Mouse (Mus musculus) lung, adult 2 months (tissue): ENCODE results near the gene Kmt2d. TPM values are rescaled to one million over a fixed set of nuclear protein-coding genes. Genes with fewer than 3 reads are reported as not detected.

ENCODE experiments used
- DNase-seq: peaks from one replicate; pipeline ENCODE4 v3.0.0; 2022
- H3K4me1 ChIP-seq: fragments of 200-500 bp; 2 replicates; pipeline ENCODE4 v1.6.1; 2011; ENCODE audit warnings: low read length; ENCODE audit not compliant: control insufficient read depth, insufficient read depth
- H3K4me3 ChIP-seq: fragments of 200-500 bp; replicated peaks from 2 replicates; pipeline ENCODE3; 2011; ENCODE audit warnings: low read depth, mild to moderate bottlenecking, control low read depth, low read length; ENCODE audit errors: extremely low read depth
- CTCF ChIP-seq: fragments of 200-500 bp; IDR thresholded peaks from 2 replicates; pipeline ENCODE4 v1.5.1; 2011; ENCODE audit warnings: mild to moderate bottlenecking, low read length, control low read depth; ENCODE audit not compliant: insufficient read depth
- POLR2A ChIP-seq: fragments of 200-500 bp; IDR thresholded peaks from 2 replicates; pipeline ENCODE4 v1.6.1; 2011; ENCODE audit warnings: low read depth, mild to moderate bottlenecking, control low read depth, low read length, borderline replicate concordance; ENCODE audit errors: extremely low read depth
- WGBS: fragments of 180-500 bp; shearing (Covaris S2); methylation state at CpG from one replicate; pipeline ENCODE4 v1.1.7; 2018; 5-methylcytosine and 5-hydroxymethylcytosine counted together
- polyA plus RNA-seq: library from polyadenylated mRNA; depleted of rRNA; stranded (reverse); fragments of >200 nt; gene quantifications from 2 replicates; pipeline ENCODE4 v1.2.3, GENCODE M21; 2012

Gene Kmt2d
- polyA plus RNA-seq, 1 experiment, result 36.0 TPM

DNA sequence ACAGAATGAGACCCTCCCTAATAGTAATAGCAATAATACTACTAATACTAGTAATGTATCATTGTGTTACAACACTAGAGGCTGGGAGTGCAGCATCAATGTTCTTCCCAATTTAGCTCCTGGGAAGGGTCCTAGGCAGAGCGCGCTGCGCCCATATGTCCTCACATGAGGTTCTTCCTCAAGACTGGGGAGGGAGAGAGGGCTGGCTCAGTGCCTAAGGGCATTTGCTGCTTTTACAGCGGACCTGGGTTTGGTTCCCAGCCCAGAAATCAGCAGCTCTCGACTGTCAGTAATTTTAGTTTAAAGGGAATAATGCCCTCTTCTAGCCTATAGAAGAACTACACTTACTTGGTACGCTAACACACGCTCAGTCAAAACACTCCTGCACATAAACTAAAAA lies 16.5 kb upstream of the Kmt2d start:
- DNase-seq, result no peak
- WGBS, result 76% methylated on average over 7 of the region's 7 CpGs
- no peak for TF ChIP-seq CTCF
- no peak for TF ChIP-seq POLR2A
- Histone ChIP-seq H3K4me1 (no peaks in the 10 kb centered on the region), H3K4me3 (no peak overlapping the region)

DNA sequence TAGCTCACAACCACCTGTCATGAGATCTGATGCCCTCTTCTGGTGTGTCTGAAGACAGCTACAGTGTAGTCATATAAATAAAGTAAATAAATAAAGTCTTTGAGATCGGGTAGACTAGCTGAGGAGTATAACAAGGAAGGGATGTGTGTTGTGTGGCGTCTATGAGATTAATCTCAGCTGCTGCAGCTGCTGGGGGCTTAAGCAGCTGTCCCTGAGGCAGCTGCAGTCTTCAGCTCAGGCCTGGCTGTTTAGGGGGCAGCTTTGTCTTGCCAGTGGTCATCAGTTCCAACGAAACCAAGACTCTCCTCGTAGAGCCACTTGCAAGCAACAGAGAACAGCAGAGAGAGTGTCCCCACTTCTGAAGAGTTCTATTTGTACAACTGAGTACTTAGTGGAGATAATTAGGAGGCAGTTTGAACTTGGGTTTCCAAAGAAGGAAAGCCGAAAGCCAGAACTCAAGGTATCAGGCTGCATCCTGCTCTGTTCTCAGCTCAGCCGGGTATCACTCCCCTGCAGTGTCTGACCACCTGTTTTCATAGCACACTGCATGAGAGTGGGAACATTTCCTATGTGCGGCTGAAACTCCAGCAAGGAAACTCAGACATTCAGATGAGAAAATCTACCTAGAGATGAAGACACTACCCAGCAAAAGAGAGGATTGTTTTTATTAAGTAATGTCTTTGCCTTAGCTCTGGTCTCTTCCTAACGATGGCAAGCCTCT lies 15.8 kb upstream of the Kmt2d start:
- TF ChIP-seq POLR2A, result no peak
- TF ChIP-seq CTCF, result no peak
- Histone ChIP-seq H3K4me1 (no peaks in the 10 kb centered on the region), H3K4me3 (no peak overlapping the region)
- 54% methylated on average over 8 of the region's 8 CpGs for WGBS
- DNase-seq, result no peak

DNA sequence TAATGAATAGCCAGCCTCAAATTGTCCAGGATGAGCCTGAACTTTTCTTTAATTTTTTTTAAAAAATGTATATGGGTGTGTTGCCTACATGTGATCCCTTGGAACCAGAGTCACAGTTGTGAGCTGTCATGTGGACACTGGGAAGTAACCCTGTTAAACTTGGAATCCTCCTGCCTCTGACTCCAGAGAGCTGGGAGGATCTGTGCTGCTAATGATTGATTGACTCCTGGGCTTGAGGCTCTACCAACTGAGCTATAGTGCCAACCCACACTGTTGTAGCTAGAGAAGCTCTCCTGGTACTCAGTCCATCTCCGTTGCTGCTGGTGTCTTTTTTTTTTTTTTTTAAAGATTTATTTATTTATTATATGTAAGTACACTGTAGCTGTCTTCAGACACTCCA lies 13.1 kb upstream of the Kmt2d start:
- H3K4me1 ChIP-seq, result no peaks in the 10 kb centered on the region
- 73% methylated on average over 1 of the region's 1 CpGs for WGBS
- no peak for DNase-seq
- no peak overlapping the region for H3K4me3 ChIP-seq
- no peak for TF ChIP-seq POLR2A
- TF ChIP-seq CTCF, result no peak

DNA sequence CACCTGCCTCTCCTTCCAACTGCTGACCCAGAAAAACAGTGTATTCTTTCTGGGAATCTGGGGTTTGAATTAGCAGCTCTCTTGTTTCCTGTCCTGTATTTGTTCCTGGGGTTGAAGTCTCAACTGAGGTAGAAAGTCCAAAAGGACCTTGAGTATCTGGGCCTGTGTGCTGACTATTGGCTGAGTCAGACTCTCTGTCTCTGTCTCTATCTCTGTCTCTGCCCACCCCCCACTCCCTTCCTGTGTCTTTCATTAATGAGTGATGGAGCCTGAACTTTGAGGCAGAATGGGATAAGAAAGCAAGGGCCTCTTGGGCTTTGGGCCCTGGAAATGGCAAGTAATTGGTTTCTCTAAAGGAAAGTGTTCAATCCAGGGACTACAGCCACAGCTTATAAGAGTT lies 12.7 kb upstream of the Kmt2d start:
- no peak overlapping the region for H3K4me3 ChIP-seq
- no peak for DNase-seq
- TF ChIP-seq CTCF, result no peak
- TF ChIP-seq POLR2A, result no peak
- H3K4me1 ChIP-seq, result no peaks in the 10 kb centered on the region

DNA sequence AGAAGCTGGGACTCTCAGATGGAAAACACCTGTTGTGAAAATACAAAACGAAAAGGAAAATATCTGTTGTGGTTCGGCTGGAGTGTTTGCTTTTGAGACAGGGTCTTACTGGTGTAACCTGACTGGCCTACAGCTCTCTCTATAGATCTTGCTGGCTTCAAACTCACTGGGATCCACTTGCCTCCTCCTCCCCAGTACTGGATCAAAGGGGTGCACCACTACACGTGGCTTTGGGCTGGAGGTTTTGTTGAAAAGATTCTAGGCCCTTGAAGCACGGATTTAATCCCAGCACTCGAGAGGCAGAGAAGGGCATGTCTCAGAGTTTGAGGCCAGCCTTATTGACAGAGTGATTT lies 10.6 kb upstream of the Kmt2d start:
- 12% methylated on average over 5 of the region's 5 CpGs for WGBS
- H3K4me1 ChIP-seq, result no peaks in the 10 kb centered on the region
- TF ChIP-seq POLR2A, result no peak
- no peak for TF ChIP-seq CTCF
- no peak for DNase-seq
- no peak overlapping the region for H3K4me3 ChIP-seq

DNA sequence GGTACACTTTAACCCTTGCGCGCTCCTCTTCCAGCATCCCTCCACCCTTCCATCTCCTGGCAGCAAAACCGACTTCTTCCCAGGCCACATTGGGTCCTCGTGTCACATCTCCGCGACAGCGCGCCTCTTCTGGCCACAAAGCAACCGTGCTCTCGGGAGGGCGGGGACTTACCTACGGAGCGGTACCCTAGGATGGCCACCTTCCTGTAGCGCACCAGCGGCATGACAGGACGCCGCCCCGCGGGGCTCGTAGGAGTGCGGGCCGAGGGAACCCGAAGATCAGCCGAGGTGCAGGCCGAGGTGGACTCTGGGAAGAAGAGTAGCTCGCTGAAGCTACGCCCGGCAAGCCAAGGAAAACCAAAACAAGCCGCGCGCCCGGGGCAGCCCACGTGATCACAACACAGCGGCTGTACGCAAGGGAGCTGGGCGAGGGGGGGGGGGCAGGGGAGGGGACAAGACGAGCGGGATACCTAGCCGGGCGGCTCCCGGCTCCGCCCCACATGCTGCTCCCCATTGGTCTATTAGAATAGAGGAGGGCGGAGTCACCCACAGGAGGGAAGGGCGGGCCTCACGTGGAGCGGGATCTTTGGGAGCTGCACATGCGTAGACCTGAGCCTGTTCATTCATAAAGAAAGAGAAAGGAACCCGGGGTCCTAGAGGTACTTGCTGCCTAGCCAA lies 10.1 kb upstream of the Kmt2d start:
- Histone ChIP-seq H3K4me1 (no peaks in the 10 kb centered on the region), H3K4me3 (peak overlapping the region; percentile 78)
- under 1% methylated on average over 47 of the region's 48 CpGs for WGBS
- DNase-seq, result peak; percentile 84
- peak; percentile 64; the same call in 1 of the 2 replicates for TF ChIP-seq POLR2A
- 0 out of 2 replicates have a peak, but pooled peaks have one; percentile 0 for TF ChIP-seq CTCF

DNA sequence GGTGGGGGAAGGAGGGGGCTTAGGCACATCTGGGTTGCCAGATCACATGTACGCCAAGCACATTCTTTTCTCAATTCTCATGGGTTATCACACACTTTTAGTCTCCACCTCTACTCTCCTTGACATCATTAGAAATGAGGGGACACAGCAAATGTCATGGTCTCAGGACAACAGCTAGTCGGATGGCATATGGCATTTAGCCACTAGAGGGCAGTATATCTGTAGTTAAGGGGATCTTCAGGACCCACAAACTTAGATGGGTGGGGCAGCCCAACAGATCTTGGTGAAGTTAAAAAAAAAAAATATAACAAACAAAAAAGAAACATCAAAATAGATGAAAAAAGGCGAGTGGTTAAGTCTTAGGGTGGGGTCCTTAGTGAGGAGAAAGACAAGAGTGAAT lies 6.3 kb upstream of the Kmt2d start:
- Histone ChIP-seq H3K4me1 (no peaks in the 10 kb centered on the region), H3K4me3 (no peak overlapping the region)
- WGBS, result 14% methylated on average over 3 of the region's 3 CpGs
- TF ChIP-seq CTCF, result no peak
- no peak for TF ChIP-seq POLR2A
- peak; percentile 34 for DNase-seq

DNA sequence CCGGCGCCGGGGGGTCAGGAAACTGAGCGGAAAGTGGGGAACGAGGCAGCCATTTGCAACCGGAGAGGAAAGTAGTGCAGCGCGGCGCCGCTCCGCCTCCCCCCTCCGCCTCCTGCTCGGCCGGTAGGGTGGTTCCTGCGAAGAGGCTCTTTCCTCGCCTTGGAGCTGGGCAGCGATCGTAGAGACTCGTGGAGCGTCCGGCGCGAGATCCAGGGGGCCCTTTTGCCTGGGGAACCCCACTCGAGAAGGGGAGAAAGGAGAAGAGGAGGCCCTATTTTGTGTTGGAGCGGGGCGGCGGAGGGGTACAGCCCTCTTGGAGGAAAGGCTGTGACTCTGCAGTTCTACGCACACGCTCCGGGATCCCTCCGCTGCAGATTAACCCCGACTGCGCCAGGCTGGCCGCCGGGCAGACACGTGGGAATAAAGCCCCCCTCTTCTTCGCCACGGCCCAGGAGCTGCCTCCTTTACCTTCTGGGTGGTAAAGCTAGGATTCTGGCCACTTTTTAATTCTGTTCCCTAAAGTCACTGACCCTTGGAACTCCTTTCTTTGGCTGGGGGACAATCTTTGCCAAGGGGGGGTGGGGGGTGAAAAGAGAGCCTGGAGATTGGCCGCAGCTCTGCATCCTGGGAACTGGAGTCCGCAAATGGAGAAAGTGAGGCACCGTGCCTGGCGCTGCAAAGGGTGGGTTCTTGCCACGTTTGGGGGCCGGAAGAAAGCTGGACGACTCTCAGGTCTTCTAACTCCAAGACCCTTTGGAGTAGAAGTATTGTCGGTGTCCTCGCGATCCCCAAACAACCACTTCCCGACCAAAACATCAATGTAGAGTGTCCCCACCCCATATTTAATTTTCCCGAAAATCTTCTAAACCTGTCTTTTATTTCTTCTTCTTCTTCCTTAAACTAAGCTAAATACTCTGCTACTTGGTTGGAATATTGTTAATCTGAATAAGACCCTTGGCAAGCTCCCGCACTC lies 1.2 kb upstream of the Kmt2d start:
- peak; percentile 95 for DNase-seq
- TF ChIP-seq POLR2A, result peak; percentile 63; the same call in 1 of the 2 replicates
- TF ChIP-seq CTCF, result no peak
- WGBS, result 1% methylated on average over 49 of the region's 51 CpGs
- H3K4me3 ChIP-seq, result peak overlapping the region; percentile 95
- peaks cover 17% of the 10 kb centered on the region for H3K4me1 ChIP-seq
